Mouse (Mus musculus) forebrain, embryonic 15.5 days (tissue): ENCODE measurements at regions not wholly inside any gene's neighbourhood (a gene's known extent, or its start where the extent isn't known, plus 50 kb on each side); places are given as distances from the start of the nearest gene placed in this dataset.

Experiments
- ATAC-seq: fragments of 200-750 bp; cut with Nextera tagmentation; replicated peaks from 2 replicates; pipeline ENCODE4 v1.8.0; 2017; ENCODE audit warnings: mild to moderate bottlenecking, moderate TSS enrichment, moderate library complexity
- H3K27ac ChIP-seq: fragments of 300-500 bp; sonication (generic); replicated peaks from 2 replicates; pipeline ENCODE4 v1.5.1; 2015; ENCODE audit warnings: mild to moderate bottlenecking, inconsistent platforms
- H3K27me3 ChIP-seq: fragments of 300-500 bp; sonication (generic); 2 replicates; pipeline ENCODE4 v1.6.1; 2015; ENCODE audit warnings: inconsistent platforms
- H3K36me3 ChIP-seq: fragments of 300-500 bp; sonication (generic); 2 replicates; pipeline ENCODE4 v1.6.1; 2015; ENCODE audit warnings: mild to moderate bottlenecking, inconsistent platforms
- H3K4me1 ChIP-seq: fragments of 300-500 bp; sonication (generic); 2 replicates; pipeline ENCODE4 v1.6.1; 2015; ENCODE audit warnings: inconsistent platforms
- H3K4me2 ChIP-seq: fragments of 300-500 bp; sonication (generic); replicated peaks from 2 replicates; pipeline ENCODE4 v1.6.1; 2015; ENCODE audit warnings: mild to moderate bottlenecking, inconsistent platforms
- H3K4me3 ChIP-seq: fragments of 300-500 bp; sonication (generic); 2 replicates; pipeline ENCODE4 v1.5.1; 2015; ENCODE audit warnings: mild to moderate bottlenecking, inconsistent platforms
- H3K9ac ChIP-seq: fragments of 300-500 bp; sonication (generic); replicated peaks from 2 replicates; pipeline ENCODE4 v1.6.1; 2015; ENCODE audit warnings: mild to moderate bottlenecking, inconsistent platforms
- H3K9me3 ChIP-seq: fragments of 300-500 bp; sonication (generic); 2 replicates; pipeline ENCODE4 v1.6.1; 2016; ENCODE audit warnings: inconsistent platforms
- WGBS: fragments of 180-500 bp; shearing (Covaris S2); methylation state at CpG from one replicate; pipeline ENCODE4 v1.1.7; 2015; ENCODE audit warnings: mixed read lengths; 5-methylcytosine and 5-hydroxymethylcytosine counted together

GRCm38 (mm10) chr9:66646226-66646625 is 53.3 kb upstream of the Usp3 start:
- no peak overlapping the region for H3K4me3 ChIP-seq
- peaks cover 8% of the 10 kb centered on the region for H3K4me1 ChIP-seq
- H3K9me3 ChIP-seq: no peaks in the 10 kb centered on the region
- no peak overlapping the region for H3K27ac ChIP-seq
- 16% methylated on average over 7 of the region's 7 CpGs for WGBS
- H3K4me2 ChIP-seq: no peak overlapping the region
- no peak overlapping the region for H3K9ac ChIP-seq
- no peaks in the 10 kb centered on the region for H3K36me3 ChIP-seq
- peak; percentile 84; the same call in 1 of the 2 replicates for ATAC-seq
- H3K27me3 ChIP-seq: no peaks in the 10 kb centered on the region

GRCm38 (mm10) chr9:66651306-66651705 is 58.4 kb upstream of the Usp3 start:
- no peak overlapping the region for H3K4me2 ChIP-seq

GRCm38 (mm10) chr9:66657116-66657758 is 56.2 kb upstream of the Car12 start:
- no peak for ATAC-seq
- Histone ChIP-seq H3K36me3 (no peaks in the 10 kb centered on the region), H3K4me1 (peaks cover 4% of the 10 kb centered on the region), H3K27ac (no peak overlapping the region), H3K9ac (no peak overlapping the region), H3K4me3 (no peak overlapping the region), H3K4me2 (no peak overlapping the region), H3K27me3 (no peaks in the 10 kb centered on the region), H3K9me3 (no peaks in the 10 kb centered on the region)
- WGBS: 78% methylated on average over 7 of the region's 7 CpGs

More at GRCm38 (mm10) chr9:66651306-66651705, 58.4 kb upstream of the Usp3 start:
- Histone ChIP-seq H3K4me3 (no peak overlapping the region), H3K9me3 (no peaks in the 10 kb centered on the region), H3K36me3 (no peaks in the 10 kb centered on the region), H3K27ac (peak overlapping the region; percentile 43), H3K9ac (no peak overlapping the region), H3K27me3 (no peaks in the 10 kb centered on the region), H3K4me1 (peaks cover 13% of the 10 kb centered on the region)
- WGBS: 13% methylated on average over 6 of the region's 6 CpGs
- no peak; the same call in 1 of the 2 replicates for ATAC-seq

GRCm38 (mm10) chr9:66658707-66659242 is 54.7 kb upstream of the Car12 start:
- H3K27me3 ChIP-seq: no peaks in the 10 kb centered on the region
- H3K27ac ChIP-seq: no peak overlapping the region
- no peak for ATAC-seq
- peaks cover 4% of the 10 kb centered on the region for H3K4me1 ChIP-seq
- H3K9ac ChIP-seq: no peak overlapping the region
- H3K9me3 ChIP-seq: no peaks in the 10 kb centered on the region
- no peak overlapping the region for H3K4me2 ChIP-seq
- H3K4me3 ChIP-seq: no peak overlapping the region
- no peaks in the 10 kb centered on the region for H3K36me3 ChIP-seq

GRCm38 (mm10) chr9:66659781-66660445 is 53.6 kb upstream of the Car12 start:
- H3K4me1 ChIP-seq: peaks cover 4% of the 10 kb centered on the region
- 85% methylated on average over 11 of the region's 11 CpGs for WGBS
- H3K27ac ChIP-seq: no peak overlapping the region
- no peak overlapping the region for H3K4me3 ChIP-seq
- ATAC-seq: no peak
- no peaks in the 10 kb centered on the region for H3K36me3 ChIP-seq
- no peak overlapping the region for H3K9ac ChIP-seq
- H3K4me2 ChIP-seq: no peak overlapping the region
- H3K27me3 ChIP-seq: no peaks in the 10 kb centered on the region
- no peaks in the 10 kb centered on the region for H3K9me3 ChIP-seq

- Histone ChIP-seq H3K27ac (no peak overlapping the region), H3K9me3 (no peaks in the 10 kb centered on the region), H3K27me3 (no peaks in the 10 kb centered on the region), H3K9ac (no peak overlapping the region), H3K36me3 (no peaks in the 10 kb centered on the region), H3K4me2 (no peak overlapping the region), H3K4me1 (peaks cover 4% of the 10 kb centered on the region), H3K4me3 (no peak overlapping the region)
- 56% methylated on average over 7 of the region's 7 CpGs for WGBS
- no peak for ATAC-seq
Measured at GRCm38 (mm10) chr9:66661596-66661995, 51.9 kb upstream of the Car12 start.

- Histone ChIP-seq H3K27me3 (no peaks in the 10 kb centered on the region), H3K9ac (no peak overlapping the region), H3K4me2 (no peak overlapping the region), H3K4me3 (no peak overlapping the region), H3K9me3 (no peaks in the 10 kb centered on the region), H3K27ac (no peak overlapping the region), H3K4me1 (peaks cover 4% of the 10 kb centered on the region), H3K36me3 (no peaks in the 10 kb centered on the region)
- ATAC-seq: no peak
- 74% methylated on average over 4 of the region's 4 CpGs for WGBS
Measured at GRCm38 (mm10) chr9:66662443-66662842, 51.0 kb upstream of the Car12 start.
